Mouse (Mus musculus) forebrain, postnatal 0 days (tissue): ENCODE measurements around the gene Fam20a. TPM values are rescaled to one million over a fixed set of nuclear protein-coding genes. Genes with fewer than 3 reads are reported as not detected.

Source experiments
- ATAC-seq: fragments of 200-750 bp; cut with Nextera tagmentation; 2 replicates; pipeline ENCODE4 v1.8.0; 2017; ENCODE audit warnings: mild to moderate bottlenecking, moderate library complexity
- DNase-seq: peaks from one replicate; pipeline ENCODE4 v3.0.0-alpha.2; 2015
- H3K27ac ChIP-seq: fragments of 300-500 bp; sonication (generic); 2 replicates; pipeline ENCODE4 v1.5.1; 2014; ENCODE audit warnings: low read depth, mild to moderate bottlenecking, antibody characterized with exemption, low read length, moderate library complexity, mixed read lengths
- H3K27me3 ChIP-seq: fragments of 300-500 bp; sonication (generic); 2 replicates; pipeline ENCODE4 v1.6.1; 2014; ENCODE audit warnings: mild to moderate bottlenecking, low read length, mixed read lengths; ENCODE audit not compliant: insufficient read depth
- H3K36me3 ChIP-seq: fragments of 300-500 bp; sonication (generic); 2 replicates; pipeline ENCODE4 v1.6.1; 2014; ENCODE audit warnings: mild to moderate bottlenecking, moderate library complexity; ENCODE audit not compliant: insufficient read depth
- H3K4me1 ChIP-seq: fragments of 300-500 bp; sonication (generic); 2 replicates; pipeline ENCODE4 v1.6.1; 2014; ENCODE audit warnings: antibody characterized with exemption; ENCODE audit not compliant: insufficient read depth
- H3K4me2 ChIP-seq: fragments of 300-500 bp; sonication (generic); 2 replicates; pipeline ENCODE4 v1.6.1; 2014; ENCODE audit warnings: low read depth, mild to moderate bottlenecking, moderate library complexity
- H3K4me3 ChIP-seq: fragments of 300-500 bp; sonication (generic); 2 replicates; pipeline ENCODE4 v1.5.1; 2014; ENCODE audit warnings: low read depth, low read length, mixed read lengths
- H3K9ac ChIP-seq: fragments of 300-500 bp; sonication (generic); 2 replicates; pipeline ENCODE4 v1.6.1; 2014; ENCODE audit warnings: mild to moderate bottlenecking
- H3K9me3 ChIP-seq: fragments of 300-500 bp; sonication (generic); 2 replicates; pipeline ENCODE4 v1.6.1; 2016; ENCODE audit warnings: low read length
- CTCF ChIP-seq: sonication (generic); IDR thresholded peaks from 2 replicates; pipeline ENCODE4 v1.5.1; 2016; ENCODE audit warnings: antibody characterized with exemption, control low read depth, low read depth
- WGBS: fragments of 180-500 bp; shearing (Covaris S2); extraction: QIAGEN DNeasy Blood & Tissue Kit; methylation state at CpG from one replicate; pipeline ENCODE4 v1.1.7; 2014; 5-methylcytosine and 5-hydroxymethylcytosine counted together
- polyA plus RNA-seq: library from polyadenylated mRNA; unstranded; fragments of >200 nt; fragmentation: Nextera tagmentation; extraction: Ambion mirVana; gene quantifications from 2 replicates; pipeline ENCODE4 v1.2.1, GENCODE M21; 2015
- total RNA-seq: library from RNA; depleted of rRNA; stranded (reverse); fragments of >200 nt; gene quantifications from 2 replicates; pipeline ENCODE4 v1.2.3, GENCODE M21; 2014; rRNA removed

Fam20a gene
- total and polyA plus RNA-seq, 2 experiments from 2014 or later = 4.3 to 4.6 TPM

GRCm38 (mm10) chr11:109627648-109628047, 94.4 kb downstream of the Fam20a start:
- WGBS = 89% methylated on average over 4 of the region's 4 CpGs
- ATAC-seq = no peak
- Histone ChIP-seq H3K9ac (no peak overlapping the region), H3K27me3 (no peaks in the 10 kb centered on the region), H3K4me3 (no peak overlapping the region), H3K36me3 (no peaks in the 10 kb centered on the region), H3K27ac (no peak overlapping the region), H3K4me2 (no peak overlapping the region), H3K9me3 (no peaks in the 10 kb centered on the region), H3K4me1 (no peaks in the 10 kb centered on the region)
- peak; percentile 51 for TF ChIP-seq CTCF
- DNase-seq = no peak

- Histone ChIP-seq H3K9me3 (no peaks in the 10 kb centered on the region), H3K4me2 (no peak overlapping the region), H3K9ac (no peak overlapping the region), H3K27ac (no peak overlapping the region), H3K4me3 (no peak overlapping the region), H3K36me3 (no peaks in the 10 kb centered on the region), H3K4me1 (no peaks in the 10 kb centered on the region), H3K27me3 (no peaks in the 10 kb centered on the region)
- DNase-seq (no peak), ATAC-seq (no peak)
- WGBS = 88% methylated on average over 7 of the region's 7 CpGs
- TF ChIP-seq CTCF = no peak
These were observed 98.8 kb downstream of the Fam20a start for GRCm38 (mm10) chr11:109623238-109623637.

GRCm38 (mm10) chr11:109622518-109623037, 99.5 kb downstream of the Fam20a start:
- DNase-seq (no peak), ATAC-seq (no peak)
- Histone ChIP-seq H3K4me1 (no peaks in the 10 kb centered on the region), H3K9me3 (no peaks in the 10 kb centered on the region), H3K4me2 (no peak overlapping the region), H3K36me3 (no peaks in the 10 kb centered on the region), H3K27ac (no peak overlapping the region), H3K9ac (no peak overlapping the region), H3K4me3 (no peak overlapping the region), H3K27me3 (no peaks in the 10 kb centered on the region)
- WGBS = 40% methylated on average over 15 of the region's 15 CpGs
- TF ChIP-seq CTCF = no peak

GRCm38 (mm10) chr11:109621183-109621582, 100.9 kb downstream of the Fam20a start:
- H3K4me2 ChIP-seq = no peak overlapping the region
- WGBS = 17% methylated on average over 2 of the region's 2 CpGs
- H3K27ac ChIP-seq = no peak overlapping the region
- no peaks in the 10 kb centered on the region for H3K4me1 ChIP-seq
- no peaks in the 10 kb centered on the region for H3K36me3 ChIP-seq
- H3K27me3 ChIP-seq = no peaks in the 10 kb centered on the region
- H3K9ac ChIP-seq = no peak overlapping the region
- TF ChIP-seq CTCF = peak; percentile 85
- DNase-seq (peak; percentile 83), ATAC-seq (no peak; the same call in 1 of the 2 replicates)
- H3K9me3 ChIP-seq = no peaks in the 10 kb centered on the region
- H3K4me3 ChIP-seq = no peak overlapping the region

GRCm38 (mm10) chr11:109620356-109620755, 101.7 kb downstream of the Fam20a start:
- no peak for ATAC-seq
- no peaks in the 10 kb centered on the region for H3K27me3 ChIP-seq
- no peak overlapping the region for H3K4me3 ChIP-seq
- 86% methylated on average over 6 of the region's 6 CpGs for WGBS
- H3K4me2 ChIP-seq = no peak overlapping the region
- no peak for TF ChIP-seq CTCF
- no peak overlapping the region for H3K27ac ChIP-seq
- H3K9me3 ChIP-seq = no peaks in the 10 kb centered on the region
- no peak overlapping the region for H3K9ac ChIP-seq
- H3K4me1 ChIP-seq = no peaks in the 10 kb centered on the region
- DNase-seq = no peak
- H3K36me3 ChIP-seq = no peaks in the 10 kb centered on the region

Other genes with a start within 250 kb of the Fam20a start
- 5.3 and 6.5 TPM in 2 replicates for gene Arsg, start 248.9 kb downstream of the Fam20a start, total RNA-seq
- 6.9 and 7.8 TPM in 2 replicates for gene Arsg, start 248.9 kb downstream of the Fam20a start, polyA plus RNA-seq
- gene Slc16a6, start 248.7 kb downstream of the Fam20a start, total RNA-seq = 6.8 and 9.8 TPM in 2 replicates
- gene Slc16a6, start 248.7 kb downstream of the Fam20a start, polyA plus RNA-seq = 5.4 and 6.9 TPM in 2 replicates
- gene Wipi1, start 110.3 kb downstream of the Fam20a start, total RNA-seq = 10.8 and 10.9 TPM in 2 replicates
- gene Wipi1, start 110.3 kb downstream of the Fam20a start, polyA plus RNA-seq = 11.8 and 16.5 TPM in 2 replicates
- 231 and 294 TPM in 2 replicates for gene Prkar1a, start 72.9 kb downstream of the Fam20a start, total RNA-seq
- gene Prkar1a, start 72.9 kb downstream of the Fam20a start, polyA plus RNA-seq = 418 and 468 TPM in 2 replicates
- not detected in 2 replicates for gene 1700012B07Rik, start 105.8 kb upstream of the Fam20a start, total RNA-seq
- gene 1700012B07Rik, start 105.8 kb upstream of the Fam20a start, polyA plus RNA-seq = not detected in 2 replicates